Mouse (Mus musculus) spleen, postnatal 4 days (tissue): ENCODE measurements at regions not wholly inside any gene's neighbourhood (a gene's known extent, or its start where the extent isn't known, plus 50 kb on each side); places are given as distances from the start of the nearest gene placed in this dataset.

Experiments used
- DNase-seq, 2 experiments: peaks; one replicate each; pipeline ENCODE4 v3.0.0; 2022; ENCODE audit warnings: low spot score in 2 of 2

DNA sequence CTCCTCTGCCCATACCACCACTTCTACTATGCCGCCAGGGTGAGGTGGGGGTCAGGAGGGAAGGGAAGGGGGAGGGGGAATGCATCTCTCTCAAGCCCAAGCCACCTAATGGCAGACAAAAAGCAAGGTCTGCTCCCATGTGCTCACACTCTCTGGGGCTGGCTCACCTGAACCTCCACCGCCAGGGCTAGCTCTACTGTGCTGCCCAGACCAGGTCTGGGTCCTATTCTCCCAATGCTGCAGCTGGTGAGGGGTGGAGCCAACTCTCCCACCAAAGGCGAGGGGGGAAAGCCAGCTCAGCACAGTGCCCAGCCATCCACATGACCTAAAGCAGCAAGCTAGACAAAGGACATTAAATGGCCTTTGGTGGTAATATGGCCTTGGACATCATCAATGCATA, 158.6 kb downstream of the Chic2 start:
- DNase-seq: no peak

DNA sequence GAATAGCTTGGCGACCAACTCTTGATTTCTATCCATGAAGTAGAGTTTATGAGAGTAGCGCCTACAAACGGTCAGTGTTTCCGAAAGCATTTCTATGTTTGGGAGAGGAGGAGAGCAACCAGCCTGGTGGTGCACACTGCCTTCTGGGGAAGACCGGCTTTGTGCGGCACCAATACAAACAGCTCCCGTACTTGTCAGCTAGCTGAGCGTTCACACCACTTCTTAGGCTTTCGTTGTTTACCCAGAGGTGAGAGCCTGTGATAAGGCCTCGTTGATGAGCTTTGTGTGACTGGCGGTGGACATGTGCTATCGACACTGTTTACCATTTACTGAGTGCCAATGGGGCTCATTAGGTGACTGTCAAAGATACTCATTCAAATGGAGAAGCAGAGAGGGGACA, 162.0 kb downstream of the Chic2 start:
- no peak for DNase-seq

DNA sequence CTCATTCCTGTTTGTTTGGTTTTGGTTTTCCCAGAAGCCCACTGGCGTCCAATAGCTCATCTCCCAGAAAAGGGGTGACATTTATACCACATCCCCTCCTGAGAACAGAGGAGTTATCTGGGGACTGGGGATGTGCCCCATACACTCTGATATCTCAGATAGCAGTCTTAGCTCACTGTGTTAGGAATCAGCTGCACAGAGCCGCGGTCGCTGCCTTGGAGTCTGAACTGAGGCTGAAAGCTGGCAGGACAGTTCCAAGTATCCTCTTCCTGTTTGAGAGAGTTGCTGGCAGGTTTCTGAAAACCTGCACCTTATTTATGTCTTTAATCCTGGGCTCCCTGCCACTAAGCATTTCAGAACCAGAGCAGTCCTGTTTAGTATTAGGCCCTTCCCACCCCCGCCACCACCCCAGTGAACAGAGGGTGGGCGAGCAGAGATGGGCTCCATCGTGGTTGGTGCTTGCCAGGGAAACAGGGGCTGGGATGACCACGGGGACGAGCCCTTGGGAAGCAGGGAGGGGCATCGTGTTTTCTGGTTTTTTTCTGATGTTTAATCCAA, 163.8 kb downstream of the Chic2 start:
- no peak for DNase-seq

DNA sequence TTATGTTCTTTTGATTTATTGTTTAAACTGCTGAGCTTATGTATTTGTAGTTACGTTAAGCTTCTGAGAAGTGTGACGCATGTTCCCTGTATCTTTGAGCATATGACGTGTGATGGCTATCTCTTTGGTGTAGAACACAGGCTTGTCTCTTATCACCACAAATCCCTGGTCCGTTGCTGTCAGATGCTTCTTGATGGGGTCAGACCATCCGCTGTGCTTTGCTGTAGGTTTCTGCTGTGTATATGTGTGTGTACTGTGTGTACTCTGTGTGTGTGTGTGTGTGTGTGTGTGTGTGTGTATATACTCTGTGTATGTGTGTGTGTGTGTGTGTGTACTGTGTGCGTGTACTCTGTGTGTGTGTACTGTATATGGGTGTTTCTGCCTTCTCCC, 164.5 kb downstream of the Chic2 start:
- no peak for DNase-seq

DNA sequence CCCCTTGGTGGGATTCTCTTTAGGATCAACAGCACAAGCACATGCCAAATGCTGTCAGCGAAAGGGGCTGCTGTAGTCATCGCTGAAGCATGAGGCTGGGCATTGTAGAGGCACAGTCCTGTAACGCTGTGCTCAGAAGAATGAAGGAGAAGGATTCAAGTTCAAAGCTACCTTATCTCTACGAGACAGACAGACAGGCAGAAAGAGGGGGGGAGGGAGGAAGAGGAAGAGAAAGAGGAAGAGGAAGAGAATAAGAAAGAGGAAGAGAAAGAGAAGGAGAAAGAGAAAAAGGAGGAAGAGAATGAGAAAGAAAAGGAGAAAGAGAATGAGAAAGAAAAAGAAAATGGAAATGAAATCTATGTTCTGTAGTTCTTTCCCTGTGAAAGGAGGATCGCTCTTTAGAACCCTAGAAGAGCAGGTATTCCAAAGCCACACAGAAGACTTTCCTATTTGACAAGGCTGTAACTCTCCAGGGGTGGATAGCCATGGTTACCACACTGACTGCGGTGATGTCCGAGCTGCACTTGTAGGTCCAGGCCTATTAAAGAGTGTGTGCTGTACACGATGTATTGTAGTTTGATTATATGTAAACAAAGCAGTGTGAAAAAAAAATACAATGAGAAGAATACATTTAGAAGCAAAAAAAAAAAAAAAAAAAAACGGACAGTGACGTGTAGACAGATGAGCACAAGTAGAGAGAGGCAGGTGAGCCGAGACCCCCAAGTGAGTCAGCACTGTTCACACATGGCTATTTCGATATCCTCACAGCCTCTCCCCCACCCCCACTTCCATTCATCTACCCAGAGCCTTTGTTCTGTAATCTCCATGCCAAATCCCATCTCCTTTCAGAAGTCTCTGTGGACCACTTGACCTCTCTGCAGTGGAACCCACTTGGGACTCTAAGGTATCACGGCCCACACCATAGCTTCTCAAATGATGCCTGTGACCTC, 165.2 kb downstream of the Chic2 start:
- DNase-seq: no peak

DNA sequence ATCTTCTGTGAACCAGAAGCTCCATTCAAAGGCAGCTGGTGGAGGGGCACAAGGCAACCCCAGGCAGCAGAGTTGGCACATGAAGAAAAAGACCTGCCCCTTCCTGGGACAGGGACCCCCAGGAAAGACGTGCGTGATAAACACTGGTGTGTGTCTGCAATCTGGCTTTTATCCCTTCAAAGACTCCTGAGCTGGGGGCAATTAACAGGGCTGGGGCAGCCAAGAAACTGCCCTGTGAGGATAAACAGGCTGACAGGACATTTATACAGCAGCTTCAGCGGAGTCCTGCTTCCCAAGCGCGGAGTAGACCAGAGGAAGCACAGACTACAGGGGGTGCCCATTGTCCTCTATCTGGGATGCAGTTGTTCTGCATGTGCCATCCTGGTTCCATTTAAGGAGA, 167.0 kb downstream of the Chic2 start:
- no peak for DNase-seq

DNA sequence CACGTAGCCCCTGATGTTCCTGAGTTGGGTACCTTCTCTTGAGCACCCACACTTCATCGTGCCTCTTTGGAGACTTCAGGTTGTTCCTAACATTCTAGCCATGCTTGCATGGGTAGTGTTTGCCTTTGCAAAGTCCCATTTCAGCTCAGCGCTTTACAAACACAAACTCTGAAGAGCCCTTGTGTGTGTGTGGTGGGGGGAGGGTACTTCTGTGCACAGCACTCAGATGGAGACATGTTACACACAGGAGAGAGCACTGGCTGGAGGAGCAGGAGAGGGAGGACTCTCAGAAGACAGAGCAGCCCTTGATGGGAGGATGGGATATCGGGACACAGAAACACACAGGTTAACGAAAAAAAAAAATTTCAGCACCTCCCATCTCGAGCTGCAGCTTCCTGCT, 167.4 kb downstream of the Chic2 start:
- no peak for DNase-seq

DNA sequence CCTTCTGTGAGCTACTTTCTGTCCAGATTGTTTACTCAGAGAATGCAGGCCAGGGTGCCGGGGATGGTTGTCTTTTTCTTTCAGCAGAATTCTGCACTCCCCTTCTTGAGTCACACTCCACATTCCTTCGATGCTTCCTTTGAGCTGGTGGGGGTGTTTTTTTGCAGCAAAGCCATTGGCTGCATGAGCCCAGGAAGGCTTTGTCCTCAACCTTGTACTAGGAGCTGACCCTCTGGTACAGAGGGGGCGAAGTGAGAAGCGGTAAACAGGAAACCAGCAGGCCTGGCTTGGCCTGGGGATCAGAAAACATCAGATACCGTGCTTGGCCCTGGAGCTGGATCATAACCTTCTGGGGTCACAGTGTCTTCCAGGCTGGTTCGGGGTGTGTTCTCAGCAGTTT, 169.9 kb downstream of the Chic2 start:
- no peak for DNase-seq

DNA sequence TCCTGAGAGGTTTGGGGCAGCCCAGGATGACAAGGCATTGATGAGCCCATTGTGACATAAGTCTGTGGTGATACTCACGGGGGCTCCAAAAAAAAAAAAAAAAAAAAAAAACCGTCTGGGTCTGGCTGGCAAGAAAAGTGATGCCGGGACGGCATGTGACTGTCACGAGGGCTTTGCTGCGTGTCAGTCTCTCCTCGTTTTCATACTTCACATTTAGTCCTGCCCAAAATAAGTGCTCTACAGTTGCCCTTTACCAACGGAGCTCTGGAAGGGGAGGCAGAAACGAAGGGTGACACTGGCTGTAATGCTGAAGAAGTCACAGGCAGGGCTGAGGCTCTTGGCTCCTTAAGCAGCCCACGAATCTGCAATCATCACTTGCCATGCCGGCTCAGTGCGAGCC, 167.9 kb upstream of the Lnx1 start:
- DNase-seq: no peak

DNA sequence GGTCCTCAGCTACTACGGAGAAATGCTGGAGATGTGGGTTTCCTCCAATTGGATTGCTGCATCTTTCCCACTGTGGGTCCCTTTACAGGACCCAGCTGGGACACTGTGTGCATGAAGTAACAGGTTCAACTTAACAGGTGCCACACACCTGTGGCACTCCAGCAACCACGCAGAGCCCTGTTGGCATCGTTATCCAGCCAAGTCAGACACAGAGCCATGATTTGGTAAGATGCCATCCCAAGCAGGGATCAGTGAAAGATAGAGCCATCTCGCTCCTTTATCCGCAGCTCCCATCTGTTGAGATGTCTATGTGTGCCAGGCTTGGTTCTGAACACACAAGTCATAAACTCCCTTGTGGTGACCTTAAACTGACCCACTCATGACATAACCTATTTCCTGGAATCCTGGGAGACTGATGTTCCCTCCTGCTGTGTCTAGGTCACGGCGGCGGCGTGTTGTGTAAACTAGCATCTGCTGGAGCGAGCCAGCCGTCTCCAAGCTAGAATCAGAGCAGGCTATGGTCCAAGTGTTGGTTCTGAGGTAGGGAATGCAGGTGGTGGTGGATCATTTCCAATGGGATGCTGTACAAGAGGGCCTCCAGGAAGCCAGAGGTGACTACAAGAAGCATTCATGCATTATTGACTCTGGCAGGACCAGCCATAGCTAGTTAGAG, 164.5 kb upstream of the Lnx1 start:
- no peak for DNase-seq

DNA sequence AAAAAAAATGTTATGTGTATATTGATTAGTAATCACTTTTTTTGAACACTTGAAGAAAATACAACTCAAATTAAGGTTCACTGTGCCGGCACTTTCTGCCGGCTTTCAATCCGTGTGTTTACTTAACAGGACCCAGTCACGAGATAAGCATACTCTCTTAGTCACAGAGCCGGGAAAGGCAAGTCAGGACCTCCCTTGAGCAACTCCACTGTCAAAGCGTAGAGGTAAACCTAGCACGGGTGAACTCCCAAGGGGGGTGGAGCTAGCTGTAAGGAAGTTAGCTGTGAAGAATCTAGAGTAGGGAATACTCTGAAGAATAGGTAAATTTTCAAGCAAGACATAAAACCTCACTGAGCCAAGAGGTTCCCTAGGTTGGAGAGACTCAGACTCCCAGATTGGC, 164.0 kb upstream of the Lnx1 start:
- DNase-seq: no peak

DNA sequence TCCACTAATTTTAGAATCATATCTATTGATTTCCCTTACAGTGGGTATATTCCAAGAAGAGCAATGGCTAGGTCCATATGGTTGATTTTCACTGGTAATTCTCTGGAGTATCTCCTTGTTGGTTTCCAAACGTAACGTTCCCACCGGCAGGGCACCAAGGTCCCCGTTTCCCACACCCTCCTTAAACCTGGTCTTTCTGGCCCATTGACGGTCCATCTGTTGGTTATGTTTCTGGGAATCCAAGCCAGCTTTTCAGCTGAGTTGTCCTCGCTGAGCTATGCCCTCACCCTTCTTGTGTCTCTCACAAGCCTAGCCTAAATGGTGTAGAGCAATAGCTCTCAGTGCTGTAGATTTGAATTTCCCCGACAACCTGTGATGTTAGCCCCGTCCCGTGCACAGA, 162.7 kb upstream of the Lnx1 start:
- no peak for DNase-seq

DNA sequence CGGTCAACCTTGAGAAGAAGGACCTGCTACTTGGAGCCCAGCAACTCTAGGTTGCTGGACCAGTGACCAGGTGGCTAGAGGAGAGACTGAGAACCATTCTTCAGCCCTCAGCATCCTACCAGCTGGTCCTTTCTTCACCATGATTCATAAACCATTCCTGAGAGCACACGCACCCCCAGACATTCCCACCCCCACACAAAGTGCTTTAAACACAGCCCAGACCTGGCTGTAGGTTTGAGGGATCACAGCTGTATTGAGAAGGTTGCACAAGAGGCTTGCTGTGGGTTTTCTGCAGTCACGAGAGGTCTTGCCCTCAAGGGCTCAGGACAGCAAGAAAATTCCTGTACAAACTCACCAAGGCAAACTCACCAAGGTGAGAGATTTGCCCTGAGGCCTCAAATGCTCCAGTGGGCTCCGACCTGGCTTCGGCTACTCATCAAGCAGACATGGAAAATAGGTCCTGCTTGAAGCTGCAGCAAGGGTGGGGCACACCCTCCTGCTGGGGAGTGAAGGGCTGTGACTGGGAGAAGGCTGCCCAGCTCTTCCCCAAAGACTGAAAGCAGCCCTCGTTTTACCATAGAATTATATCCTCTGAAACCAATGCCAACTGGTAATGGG, 161.9 kb upstream of the Lnx1 start:
- DNase-seq: no peak

DNA sequence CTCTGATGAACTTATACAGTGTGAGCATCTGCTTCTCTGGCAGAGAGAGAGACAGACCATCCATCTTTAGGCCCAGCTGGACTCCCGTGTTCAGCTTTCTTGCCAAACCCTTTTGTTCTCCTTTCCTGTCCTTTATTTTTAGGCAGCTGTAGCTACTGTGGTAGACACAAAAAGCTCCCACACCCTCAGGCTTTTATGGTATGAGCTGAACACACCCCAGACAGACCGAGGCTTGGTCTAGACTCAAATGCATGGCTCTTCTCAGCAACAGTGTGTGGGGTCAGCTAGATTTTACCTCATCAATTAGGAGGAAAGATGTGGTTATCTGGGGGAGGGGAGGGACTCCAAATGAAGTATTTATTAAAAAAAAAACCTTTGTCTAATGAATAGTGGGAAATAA, 158.6 kb upstream of the Lnx1 start:
- DNase-seq: no peak

DNA sequence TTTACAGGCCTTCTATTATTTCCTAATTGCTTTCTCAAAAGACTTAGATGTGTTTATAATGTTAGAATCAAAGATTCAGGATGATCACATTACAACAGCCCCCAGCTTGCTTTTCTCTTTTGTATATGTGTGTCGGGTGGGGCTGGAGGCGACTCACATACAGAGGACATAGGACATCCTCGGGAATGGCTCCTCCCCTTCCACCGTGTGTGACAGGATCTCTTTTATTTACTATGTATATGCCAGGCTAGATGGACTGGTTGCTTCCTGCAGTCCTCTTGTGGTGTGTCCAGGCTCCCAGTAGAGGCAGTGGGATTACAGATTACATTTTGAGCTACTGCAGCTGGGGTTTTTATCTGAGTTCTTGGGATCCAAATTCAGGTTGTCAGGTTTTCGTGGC, 155.1 kb upstream of the Lnx1 start:
- no peak for DNase-seq

DNA sequence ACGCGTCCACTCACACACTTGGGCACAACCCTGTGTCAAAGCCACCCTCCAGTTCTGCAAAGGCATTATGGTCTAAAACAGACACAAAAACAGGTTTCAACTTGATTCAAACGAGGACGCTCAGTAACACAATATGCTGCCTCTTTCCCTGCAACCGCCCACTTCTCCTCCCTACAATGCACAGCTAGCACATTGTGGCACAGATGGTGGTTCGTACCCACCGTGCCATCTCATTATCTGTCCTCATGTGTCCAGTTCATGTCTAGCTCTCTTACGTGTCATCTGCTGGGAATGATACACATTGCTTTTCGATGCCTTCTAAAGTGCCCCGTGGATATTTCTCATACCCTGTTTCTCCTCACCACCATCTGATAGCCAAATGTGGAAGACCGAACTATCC, 154.4 kb upstream of the Lnx1 start:
- DNase-seq: no peak

DNA sequence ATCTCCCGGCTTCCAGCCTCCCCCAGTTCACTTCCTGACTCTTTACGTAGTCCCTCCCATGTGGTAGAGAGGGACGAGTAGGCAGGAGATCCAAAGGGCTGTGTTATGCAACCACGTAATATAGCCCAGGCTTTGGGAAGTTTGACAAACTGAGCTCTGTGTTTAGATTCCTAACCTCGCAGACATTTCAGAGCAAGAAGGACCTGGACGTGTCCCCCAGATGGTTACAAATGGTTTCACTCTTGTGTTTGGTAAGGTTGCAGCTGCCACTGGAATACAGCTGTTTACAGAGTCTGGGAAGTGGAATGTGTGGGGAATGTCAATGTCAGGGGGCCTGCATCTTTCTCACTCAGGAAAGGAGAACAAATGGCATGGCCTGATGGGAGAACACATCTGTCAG, 145.1 kb upstream of the Lnx1 start:
- no peak for DNase-seq

DNA sequence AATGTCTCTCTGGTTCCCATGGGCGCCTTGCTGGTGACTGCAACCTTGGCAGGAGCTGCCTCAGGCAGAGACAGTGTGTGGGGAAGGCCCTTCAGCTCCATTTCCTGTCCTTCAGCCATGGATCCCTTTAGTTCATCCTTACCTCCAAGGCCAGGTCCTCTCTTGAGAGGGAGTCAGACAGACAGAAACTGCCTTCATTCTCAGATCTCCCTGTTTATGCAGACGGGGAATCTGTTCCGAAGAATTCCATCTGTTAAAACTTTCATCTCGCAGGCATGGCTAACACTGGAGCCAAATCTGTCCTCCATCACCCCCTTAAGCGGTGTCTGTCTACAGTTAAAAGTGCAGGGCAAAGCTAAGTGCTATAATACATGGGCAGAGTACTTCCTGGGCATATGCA, 144.0 kb upstream of the Lnx1 start:
- no peak for DNase-seq

DNA sequence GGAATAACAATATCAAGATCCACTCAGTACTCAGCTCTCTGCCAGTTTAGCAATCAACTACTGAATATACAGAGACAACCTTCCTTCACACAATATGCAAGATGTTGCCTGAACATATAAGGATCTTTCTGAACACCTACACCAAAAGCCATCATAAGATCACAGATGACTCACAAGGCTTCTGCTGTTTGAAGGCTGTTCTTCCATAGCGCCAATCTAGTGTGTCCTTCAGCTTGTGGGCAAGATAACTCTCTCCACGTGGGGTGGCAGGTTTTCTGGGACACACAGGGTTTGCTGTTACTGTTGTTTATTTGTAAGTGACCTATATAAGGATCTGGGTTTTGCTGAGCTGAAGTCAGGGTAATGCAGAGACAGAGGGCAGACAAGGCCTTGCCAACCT, 131.7 kb upstream of the Lnx1 start:
- no peak for DNase-seq

DNA sequence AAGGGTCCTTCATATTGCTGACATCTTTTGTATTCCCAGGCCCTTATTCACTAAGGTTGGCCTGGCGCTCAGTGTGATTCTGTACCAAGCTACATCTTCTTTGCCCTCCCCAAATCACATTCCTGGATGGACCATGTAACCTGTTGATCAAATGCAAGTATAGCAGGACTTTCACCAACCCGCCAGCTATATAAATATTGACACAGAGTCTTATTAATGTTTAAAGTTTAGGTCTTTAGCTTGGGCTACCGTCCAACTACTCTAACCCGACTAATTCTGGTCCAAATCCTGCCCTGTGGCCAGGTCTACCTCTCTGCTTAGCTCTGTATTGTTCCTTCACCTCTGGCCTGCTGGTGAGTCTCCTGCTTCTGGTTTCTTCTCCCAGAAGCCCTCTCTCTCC, 131.2 kb upstream of the Lnx1 start:
- DNase-seq: no peak

DNA sequence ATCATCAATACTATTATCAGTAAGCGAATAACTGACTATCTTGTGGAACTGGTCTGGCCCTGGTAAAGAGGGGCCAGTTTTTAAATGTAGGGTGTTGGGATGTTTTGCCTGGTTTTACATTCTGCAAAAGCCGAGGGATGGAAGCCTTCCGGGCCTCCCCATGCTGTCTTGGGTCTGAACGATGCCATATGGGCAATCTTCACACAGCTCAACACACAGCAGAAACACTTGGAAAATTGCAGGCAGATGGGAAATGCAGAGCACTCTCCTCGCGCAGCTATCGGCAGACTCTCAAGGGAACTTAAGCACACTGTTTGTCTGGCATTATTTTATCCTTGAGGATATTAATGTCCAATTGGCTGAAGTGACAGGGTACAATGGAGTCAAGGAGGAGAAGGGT, 129.3 kb upstream of the Lnx1 start:
- DNase-seq: no peak

DNA sequence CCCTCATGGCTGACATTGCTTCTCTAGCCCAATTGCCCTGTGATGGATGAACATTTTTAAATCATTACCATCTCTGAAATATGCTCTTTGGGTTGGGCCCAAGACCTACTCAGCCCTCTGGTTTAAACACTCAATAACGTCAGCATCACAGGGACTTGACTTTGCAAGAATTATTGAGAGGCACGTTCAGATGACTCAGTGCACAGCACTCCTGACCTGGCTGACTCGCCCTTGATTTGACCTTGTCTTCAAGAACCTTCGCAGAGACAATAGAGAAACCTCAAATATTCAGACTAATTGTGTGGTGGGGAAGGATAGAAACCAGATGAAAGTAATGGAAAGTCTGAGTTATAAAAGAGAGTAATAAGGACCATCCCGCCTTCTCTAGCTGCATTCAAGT, 127.9 kb upstream of the Lnx1 start:
- no peak for DNase-seq

DNA sequence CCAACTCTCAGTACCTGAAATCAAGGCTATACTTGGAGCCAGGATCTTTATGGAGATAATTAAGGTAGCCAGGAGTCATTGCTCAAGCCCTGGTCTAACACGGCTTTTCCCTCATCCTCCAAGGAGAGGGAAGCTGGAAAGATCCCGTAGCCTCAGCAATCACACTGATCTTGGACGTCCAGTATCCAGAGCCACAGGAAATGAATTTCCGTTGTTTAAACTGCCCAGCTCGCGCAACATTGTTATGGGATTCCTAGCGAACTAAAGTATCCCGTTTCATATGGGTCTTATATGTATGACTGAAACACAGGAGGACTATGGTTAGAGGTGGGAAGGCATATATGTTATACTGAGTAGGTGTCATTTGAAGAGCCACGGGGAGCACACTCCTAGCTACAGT, 126.3 kb upstream of the Lnx1 start:
- DNase-seq: no peak
